Mouse (Mus musculus) kidney, adult 9 months (tissue): Measurements from ENCODE around the gene Gpr62.

Experiments used
- DNase-seq: peaks from one replicate; pipeline ENCODE4 v3.0.0; 2022

The Gpr62 gene

DNA sequence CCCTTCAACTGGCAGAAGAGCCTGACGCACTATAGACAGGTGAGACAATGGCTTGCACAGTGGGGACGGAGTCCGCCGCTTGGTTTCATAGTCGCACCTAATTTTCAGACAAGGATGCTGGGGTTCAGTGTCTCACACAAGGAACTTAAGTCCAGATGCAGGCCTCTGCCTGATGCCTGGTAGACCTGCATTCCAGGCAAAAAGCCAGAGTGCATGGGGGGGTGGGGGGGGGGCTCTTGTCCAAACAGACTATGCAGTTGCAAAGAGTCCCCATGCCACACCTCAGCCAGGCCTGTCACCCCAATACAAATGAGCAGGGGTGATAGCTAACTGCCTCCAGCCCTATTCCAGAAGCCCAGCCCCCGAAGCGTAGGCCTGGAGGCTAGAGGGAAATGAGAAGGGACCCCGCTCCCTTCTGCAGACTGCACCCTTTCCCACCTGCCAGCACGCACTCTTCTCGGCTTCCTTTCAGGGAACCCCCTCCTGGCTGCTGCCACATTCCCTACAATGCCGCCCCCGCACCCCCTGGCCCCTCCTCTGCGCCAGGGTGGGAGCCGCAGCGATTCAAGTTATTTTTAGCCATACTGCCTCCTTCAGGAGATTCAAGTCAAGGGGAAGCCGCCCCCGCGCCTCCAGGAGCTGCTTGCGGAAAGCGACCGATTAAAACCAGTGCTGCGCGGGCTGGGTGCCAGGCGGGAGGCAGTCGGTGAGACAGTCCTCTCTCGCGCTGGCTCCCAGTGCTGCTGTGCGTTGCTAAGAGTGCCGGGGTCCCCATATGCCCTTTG, 47.7 kb downstream of the Gpr62 start:
- DNase-seq: peak; percentile 78

DNA sequence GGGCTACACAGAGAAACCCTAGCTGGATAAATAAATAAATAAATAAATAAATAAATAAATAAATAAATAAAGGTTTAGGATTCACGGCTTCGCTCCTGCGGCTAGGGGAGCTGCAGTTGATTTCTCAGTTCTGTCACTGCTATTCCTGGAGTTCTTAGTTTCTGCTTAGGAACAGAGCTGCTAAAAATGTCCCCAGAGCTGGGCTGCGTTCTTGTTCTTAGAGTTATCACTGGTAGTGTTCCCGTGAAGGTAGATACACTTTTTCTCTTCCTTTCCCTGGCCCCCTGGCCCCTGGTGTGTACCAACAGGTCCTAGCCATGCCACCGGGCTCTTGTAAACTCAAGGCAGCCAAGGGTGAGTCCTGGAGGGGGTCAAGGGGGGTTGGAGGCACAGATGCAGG, 48.9 kb downstream of the Gpr62 start:
- DNase-seq: no peak
